Mouse (Mus musculus): ENCODE measurements around the gene Zap70.

Gene Zap70

GRCm38 (mm10) chr1:36761568-36761967, at the start of gene Zap70:
Gene Zap70 (plus strand): TSS chr1:36761798.
- no peak for DNase-seq (ENCODE audit: low spot score)

GRCm38 (mm10) chr1:36714311-36714710, 47.3 kb upstream of the Zap70 start, which contains the start of gene Actr1b:
Gene Actr1b (minus strand): TSS chr1:36714422.
- no peak for DNase-seq (ENCODE audit: low spot score)

- no peak for DNase-seq (ENCODE audit: low spot score)
Measured at GRCm38 (mm10) chr1:36718786-36719185, 42.8 kb upstream of the Zap70 start.

GRCm38 (mm10) chr1:36723146-36724056, 38.2 kb upstream of the Zap70 start:
- no peak for DNase-seq (ENCODE audit: low spot score)

GRCm38 (mm10) chr1:36724057-36724431, 37.6 kb upstream of the Zap70 start:
- DNase-seq (ENCODE audit: low spot score), result no peak

- DNase-seq (ENCODE audit: low spot score), result no peak
Measured at GRCm38 (mm10) chr1:36737300-36737699, 24.3 kb upstream of the Zap70 start.

GRCm38 (mm10) chr1:36739231-36739630, 22.4 kb upstream of the Zap70 start:
- DNase-seq (ENCODE audit: low spot score), result no peak

- no peak for DNase-seq (ENCODE audit: low spot score)
Measured at GRCm38 (mm10) chr1:36743046-36743445, 18.6 kb upstream of the Zap70 start.

- no peak for DNase-seq (ENCODE audit: low spot score)
Measured at GRCm38 (mm10) chr1:36744268-36744944, 17.2 kb upstream of the Zap70 start.

GRCm38 (mm10) chr1:36745661-36746060, 15.9 kb upstream of the Zap70 start:
- DNase-seq (ENCODE audit: low spot score), result no peak

GRCm38 (mm10) chr1:36746452-36746851, 15.1 kb upstream of the Zap70 start:
- no peak for DNase-seq (ENCODE audit: low spot score)

GRCm38 (mm10) chr1:36753932-36754675, 7.5 kb upstream of the Zap70 start:
- DNase-seq (ENCODE audit: low spot score), result no peak

GRCm38 (mm10) chr1:36758553-36758952, 3.0 kb upstream of the Zap70 start:
- no peak for DNase-seq (ENCODE audit: low spot score)

- no peak for DNase-seq (ENCODE audit: low spot score)
Measured at GRCm38 (mm10) chr1:36759076-36759475, 2.5 kb upstream of the Zap70 start.

- no peak for DNase-seq (ENCODE audit: low spot score)
Measured at GRCm38 (mm10) chr1:36760401-36760800, 1.2 kb upstream of the Zap70 start.

GRCm38 (mm10) chr1:36761061-36761460, 537 bp upstream of the Zap70 start:
- no peak for DNase-seq (ENCODE audit: low spot score)

GRCm38 (mm10) chr1:36766431-36767205, 5.0 kb downstream of the Zap70 start:
- no peak for DNase-seq (ENCODE audit: low spot score)

GRCm38 (mm10) chr1:36767321-36767720, 5.7 kb downstream of the Zap70 start:
- no peak for DNase-seq (ENCODE audit: low spot score)

- no peak for DNase-seq (ENCODE audit: low spot score)
Measured at GRCm38 (mm10) chr1:36768786-36769185, 7.2 kb downstream of the Zap70 start.

- DNase-seq (ENCODE audit: low spot score), result no peak
Measured at GRCm38 (mm10) chr1:36769951-36770350, 8.4 kb downstream of the Zap70 start.

GRCm38 (mm10) chr1:36770998-36771397, 9.4 kb downstream of the Zap70 start:
- DNase-seq (ENCODE audit: low spot score), result no peak
